22 mouse cellular contexts compared by ENCODE assay signal in the genomic region with DNA sequence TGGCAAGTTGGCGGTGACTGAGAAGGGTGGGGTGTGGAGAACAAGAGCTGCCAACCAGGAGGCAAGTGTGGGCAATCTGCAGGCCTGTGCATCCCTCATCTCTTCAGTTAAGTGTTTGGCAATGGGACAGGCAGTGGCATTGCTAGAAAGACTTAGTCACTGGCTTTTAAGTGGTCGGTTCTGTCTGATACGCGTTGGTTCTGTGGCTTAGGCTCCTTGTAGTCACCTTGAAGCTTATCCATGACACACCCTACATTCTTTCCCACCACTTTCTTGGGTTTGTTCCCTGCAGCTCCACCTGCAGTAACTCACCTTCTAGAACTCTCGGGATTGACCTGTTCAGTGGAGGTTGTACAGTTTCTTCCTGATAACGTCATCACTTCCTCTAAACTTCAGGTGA.
DNase-seq lines count a peak whose midpoint lies in the region; ATAC-seq and TF ChIP-seq lines count a peak whose summit lies in the region.
"Had no signal": no experiment of that assay in that cellular context is flagged by ENCODE, and none has a peak within 500 bp of the region (broad histone marks: within the 10 kb centered on the region; RNA-seq: fewer than 3 reads in every experiment).

No protein-coding gene starts in this region.

- H3K9ac ChIP-seq in heart, embryonic 16.5 days (ENCODE audit: low read length) = no peak overlapping the region
- no peak overlapping the region for H3K9ac ChIP-seq in heart, embryonic 11.5 days (ENCODE audit: low read depth, low read length)
- no peak overlapping the region for H3K9ac ChIP-seq in lung, postnatal 0 days (replicated peaks; ENCODE audit: low read depth)
- H3K9ac ChIP-seq in intestine, embryonic 16.5 days (ENCODE audit: low read depth, low read length) = no peak overlapping the region
- H3K9ac ChIP-seq: forebrain, embryonic 15.5 days; heart, embryonic 13.5 days; hindbrain, embryonic 12.5 days; limb, embryonic 15.5 days; liver, embryonic 15.5 days; midbrain, embryonic 15.5 days; neural tube, embryonic 13.5 days had no signal

- H3K4me1 ChIP-seq in heart, embryonic 16.5 days (ENCODE audit: control insufficient read depth, insufficient read depth, low read length) = peaks cover 10% of the 10 kb centered on the region
- no peaks in the 10 kb centered on the region for H3K4me1 ChIP-seq in heart, embryonic 11.5 days (ENCODE audit: control insufficient read depth, insufficient read depth, low read length)
- H3K4me1 ChIP-seq in lung, postnatal 0 days (ENCODE audit: insufficient read depth, low read depth, low read length) = peaks cover 3% of the 10 kb centered on the region; the same call in 1 of the 2 replicates
- H3K4me1 ChIP-seq in lung, adult 2 months (ENCODE audit: control insufficient read depth, insufficient read depth, low read length) = peaks cover 5% of the 10 kb centered on the region
- H3K4me1 ChIP-seq in intestine, embryonic 16.5 days (ENCODE audit: control insufficient read depth, insufficient read depth, low read length) = 0 out of 2 replicates have a peak, but pooled peaks cover 5% of the 10 kb centered on the region
- H3K4me1 ChIP-seq: hindbrain, embryonic 12.5 days; limb, embryonic 15.5 days; liver, embryonic 15.5 days; midbrain, embryonic 15.5 days had no signal

- H3K27me3 ChIP-seq in heart, embryonic 16.5 days (ENCODE audit: control insufficient read depth, insufficient read depth, low read length) = no peaks in the 10 kb centered on the region
- no peaks in the 10 kb centered on the region for H3K27me3 ChIP-seq in heart, embryonic 11.5 days (ENCODE audit: control insufficient read depth, insufficient read depth, low read length)
- no peaks in the 10 kb centered on the region for H3K27me3 ChIP-seq in lung, postnatal 0 days (replicated peaks; ENCODE audit: insufficient read depth, low read length)
- H3K27me3 ChIP-seq in intestine, embryonic 16.5 days (replicated peaks; ENCODE audit: control insufficient read depth, insufficient read depth, low read length) = no peaks in the 10 kb centered on the region
- H3K27me3 ChIP-seq: forebrain, embryonic 15.5 days; heart, embryonic 13.5 days; hindbrain, embryonic 12.5 days; limb, embryonic 15.5 days; liver, embryonic 15.5 days; midbrain, embryonic 15.5 days; neural tube, embryonic 13.5 days had no signal

- TF ChIP-seq POLR2A in lung, adult 2 months (IDR thresholded peaks at IDR 0.05; ENCODE audit: borderline replicate concordance, extremely low read depth, low read depth, low read length) = no peak

- peak overlapping the region; percentile 16; the same call in 1 of the 2 replicates for H3K27ac ChIP-seq in heart, embryonic 16.5 days (ENCODE audit: low read length)
- H3K27ac ChIP-seq in heart, embryonic 11.5 days (ENCODE audit: low read depth, low read length) = no peak overlapping the region
- H3K27ac ChIP-seq in lung, postnatal 0 days (ENCODE audit: low read length) = no peak overlapping the region
- H3K27ac ChIP-seq in intestine, embryonic 16.5 days (ENCODE audit: low read length) = no peak overlapping the region
- H3K27ac ChIP-seq: embryonic facial prominence, embryonic 10.5 days; forebrain, embryonic 15.5 days; heart, embryonic 13.5 days; hindbrain, embryonic 12.5 days; left cerebral cortex, adult 2 months; limb, embryonic 15.5 days; liver, embryonic 15.5 days; macrophage; midbrain, embryonic 15.5 days; neural tube, embryonic 13.5 days had no signal

- TF ChIP-seq CTCF in lung, postnatal 0 days (IDR thresholded peaks at IDR 0.05) = 0 out of 2 replicates have a peak, but pooled peaks have one; percentile 17
- no peak for TF ChIP-seq CTCF in lung, adult 2 months (IDR thresholded peaks at IDR 0.05; ENCODE audit: insufficient read depth, low read length)

- no peak overlapping the region for H3K4me3 ChIP-seq in heart, embryonic 16.5 days (ENCODE audit: low read length)
- H3K4me3 ChIP-seq in heart, embryonic 11.5 days (ENCODE audit: low read depth, low read length) = no peak overlapping the region
- H3K4me3 ChIP-seq in lung, postnatal 0 days (ENCODE audit: low read depth, low read length) = no peak overlapping the region
- H3K4me3 ChIP-seq in lung, adult 2 months (replicated peaks; ENCODE audit: extremely low read depth, low read depth, low read length) = no peak overlapping the region
- H3K4me3 ChIP-seq in intestine, embryonic 16.5 days (ENCODE audit: low read length) = no peak overlapping the region
- H3K4me3 ChIP-seq: embryonic facial prominence, embryonic 10.5 days; forebrain, embryonic 15.5 days; heart, embryonic 13.5 days; hindbrain, embryonic 12.5 days; left cerebral cortex, adult 2 months; limb, embryonic 15.5 days; liver, embryonic 15.5 days; midbrain, embryonic 15.5 days; myocyte; neural tube, embryonic 13.5 days had no signal

- TF ChIP-seq EP300 in lung, postnatal 0 days (IDR thresholded peaks at IDR 0.05) = peak; percentile 82

- H3K36me3 ChIP-seq in heart, embryonic 16.5 days (ENCODE audit: control insufficient read depth, insufficient read depth) = peaks cover 4% of the 10 kb centered on the region; the same call in 1 of the 2 replicates
- H3K36me3 ChIP-seq in heart, embryonic 11.5 days (ENCODE audit: control insufficient read depth, insufficient read depth, low read length) = no peaks in the 10 kb centered on the region
- no peaks in the 10 kb centered on the region for H3K36me3 ChIP-seq in lung, postnatal 0 days (ENCODE audit: insufficient read depth, low read length)
- no peaks in the 10 kb centered on the region for H3K36me3 ChIP-seq in intestine, embryonic 16.5 days (ENCODE audit: control insufficient read depth, insufficient read depth, low read length)
- H3K36me3 ChIP-seq: forebrain, embryonic 15.5 days; hindbrain, embryonic 12.5 days; limb, embryonic 15.5 days; liver, embryonic 15.5 days; midbrain, embryonic 15.5 days; neural tube, embryonic 13.5 days had no signal

- peak; percentile 77 for DNase-seq in lung, postnatal 0 days (ENCODE audit: low spot score)
- DNase-seq in lung, adult 2 months = no peak
- DNase-seq in urinary bladder, postnatal 10 days (ENCODE audit: low spot score) = no peak
- no peak for DNase-seq in cerebellum, adult 11 months
- DNase-seq: adrenal gland, postnatal 25 days; cerebellum, adult 9-10 months; kidney, adult 2 months; kidney, postnatal 10 days had no signal

- WGBS in heart, embryonic 16.5 days = 68% methylated on average over 6 of the region's 6 CpGs
- WGBS in heart, embryonic 11.5 days (ENCODE audit: insufficient replicate concordance) = 85% methylated on average over 6 of the region's 6 CpGs
- WGBS in lung, postnatal 0 days = 55% methylated on average over 6 of the region's 6 CpGs
- WGBS in lung, adult 2 months = 62% methylated on average over 6 of the region's 6 CpGs
- WGBS in intestine, embryonic 16.5 days = 79% methylated on average over 6 of the region's 6 CpGs

- no peak for ATAC-seq in heart, embryonic 16.5 days (replicated peaks; ENCODE audit: extremely low read depth, insufficient read depth, low FRiP score)
- ATAC-seq in heart, embryonic 11.5 days (replicated peaks; ENCODE audit: insufficient number of reproducible peaks, low FRiP score, low TSS enrichment) = no peak
- peak; percentile 92 for ATAC-seq in lung, postnatal 0 days
- peak; percentile 58; the same call in 1 of the 2 replicates for ATAC-seq in intestine, embryonic 16.5 days
- ATAC-seq: forebrain, embryonic 15.5 days; midbrain, embryonic 15.5 days had no signal

- no peak overlapping the region for H3K4me2 ChIP-seq in heart, embryonic 16.5 days (ENCODE audit: low read depth, low read length)
- H3K4me2 ChIP-seq in heart, embryonic 11.5 days = no peak overlapping the region
- H3K4me2 ChIP-seq in lung, postnatal 0 days (replicated peaks; ENCODE audit: low read depth, low read length) = no peak overlapping the region
- no peak overlapping the region for H3K4me2 ChIP-seq in intestine, embryonic 16.5 days (ENCODE audit: low read depth, low read length)
- H3K4me2 ChIP-seq: forebrain, embryonic 15.5 days; heart, embryonic 13.5 days; hindbrain, embryonic 12.5 days; limb, embryonic 15.5 days; liver, embryonic 15.5 days; midbrain, embryonic 15.5 days; neural tube, embryonic 13.5 days had no signal

- H3K9me3 ChIP-seq in heart, embryonic 16.5 days (replicated peaks; ENCODE audit: control insufficient read depth, low read length) = no peaks in the 10 kb centered on the region
- no peaks in the 10 kb centered on the region for H3K9me3 ChIP-seq in heart, embryonic 11.5 days (replicated peaks; ENCODE audit: control insufficient read depth, low read length)
- H3K9me3 ChIP-seq in lung, postnatal 0 days (ENCODE audit: low read length) = no peaks in the 10 kb centered on the region
- no peaks in the 10 kb centered on the region for H3K9me3 ChIP-seq in intestine, embryonic 16.5 days (ENCODE audit: control insufficient read depth, low read length)
- H3K9me3 ChIP-seq: embryonic facial prominence, embryonic 10.5 days; forebrain, embryonic 15.5 days; heart, embryonic 13.5 days; hindbrain, embryonic 12.5 days; limb, embryonic 15.5 days; liver, embryonic 15.5 days; midbrain, embryonic 15.5 days; neural tube, embryonic 13.5 days had no signal

Comparison
In these comparisons a context has a peak if more than half of its experiments do, and no peak if none do; other contexts are left out.
1. ATAC-seq: peak in lung, postnatal 0 days (single experiment) and intestine, embryonic 16.5 days (single experiment); none in heart, embryonic 16.5 days (single experiment) and heart, embryonic 11.5 days (single experiment).